Mouse (Mus musculus) lung, postnatal 36 days (tissue): ENCODE measurements at regions not wholly inside any gene's neighbourhood (a gene's known extent, or its start where the extent isn't known, plus 50 kb on each side); places are given as distances from the start of the nearest gene placed in this dataset.

Source experiments
- DNase-seq: peaks from one replicate; pipeline ENCODE4 v3.0.0; 2022; ENCODE audit warnings: mixed read lengths

GRCm38 (mm10) chr12:59970775-59971174 is 751.2 kb upstream of the Fbxo33 start:
- DNase-seq, result no peak

DNA sequence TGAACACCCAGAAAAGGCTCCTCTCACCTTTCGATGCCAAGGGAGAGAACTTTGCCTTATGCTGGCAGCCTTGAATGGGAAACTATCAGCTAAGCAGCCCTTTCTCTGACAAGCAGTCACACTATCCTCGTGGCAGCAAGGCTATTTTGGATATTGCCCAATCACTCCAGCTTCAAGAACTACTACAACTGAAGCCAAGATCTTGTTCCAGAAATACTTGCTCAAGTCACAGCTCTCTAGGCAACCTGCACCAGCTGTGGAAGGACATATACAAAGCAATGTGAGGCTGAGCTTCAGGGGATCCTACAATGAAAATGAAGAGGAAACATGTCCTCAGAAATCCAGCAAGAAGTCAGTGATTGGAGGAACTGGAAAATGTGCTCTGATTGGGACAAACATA is 750.4 kb upstream of the Fbxo33 start:
- peak; percentile 31 for DNase-seq

GRCm38 (mm10) chr12:59967241-59967640 is 747.7 kb upstream of the Fbxo33 start:
- DNase-seq, result no peak

DNA sequence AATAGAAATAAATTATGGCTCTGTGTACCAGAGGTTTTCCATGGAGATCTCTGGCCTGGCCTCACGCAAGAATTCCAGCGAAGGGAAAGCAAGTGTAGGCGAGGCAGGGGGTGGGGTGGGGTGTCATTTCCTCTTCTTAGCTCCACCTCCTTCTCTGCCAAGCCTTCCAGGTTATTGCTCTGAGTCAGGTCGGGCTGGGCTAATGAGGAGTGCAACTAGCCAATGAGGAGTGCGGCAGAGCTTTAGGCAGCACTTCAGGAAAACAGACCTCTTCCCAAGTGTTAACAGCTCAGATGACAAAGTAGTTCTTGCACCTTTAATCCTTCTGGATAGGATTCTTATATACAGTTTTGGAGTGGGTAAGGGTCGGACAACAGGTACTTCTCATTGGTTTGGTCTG is 741.6 kb upstream of the Fbxo33 start:
- no peak for DNase-seq

DNA sequence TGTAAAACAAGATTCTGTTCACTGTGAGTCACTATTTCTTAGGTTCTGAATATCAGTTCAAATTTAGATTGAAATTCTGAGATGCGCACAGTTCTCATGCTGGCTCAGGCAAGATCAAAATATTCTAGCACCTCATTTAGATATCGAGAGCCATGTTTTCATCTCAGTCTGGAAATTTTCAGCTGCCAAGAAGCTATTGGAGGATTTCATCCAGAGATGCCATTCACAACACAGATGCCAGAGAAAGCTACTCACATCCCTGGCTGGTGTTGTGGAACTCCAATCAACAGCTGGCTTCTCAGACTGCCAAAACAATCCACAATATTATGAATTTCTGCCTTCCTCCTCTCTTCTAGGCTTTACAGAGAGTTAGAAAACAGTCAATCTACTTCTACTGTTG is 712.9 kb upstream of the Fbxo33 start:
- DNase-seq, result peak; percentile 3

GRCm38 (mm10) chr12:59925071-59925470 is 705.5 kb upstream of the Fbxo33 start:
- DNase-seq, result no peak

DNA sequence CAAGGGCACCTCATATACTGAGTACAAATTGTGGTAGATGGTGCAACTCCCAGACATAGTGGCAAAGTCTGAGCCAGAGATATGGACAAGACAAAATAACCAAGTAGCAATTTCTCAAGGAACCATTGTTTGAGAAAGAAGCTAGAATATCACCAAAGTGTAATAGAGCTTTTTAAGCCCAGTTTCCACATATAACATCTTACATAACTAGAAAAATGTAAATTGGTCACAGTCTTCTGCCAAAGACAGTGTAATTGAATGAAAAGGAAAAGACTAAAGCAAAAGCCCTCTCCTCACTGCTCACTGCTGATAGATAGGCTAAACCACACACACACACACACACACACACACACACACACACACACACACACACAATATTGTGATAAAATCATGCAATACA is 679.4 kb upstream of the Fbxo33 start:
- DNase-seq, result no peak

DNA sequence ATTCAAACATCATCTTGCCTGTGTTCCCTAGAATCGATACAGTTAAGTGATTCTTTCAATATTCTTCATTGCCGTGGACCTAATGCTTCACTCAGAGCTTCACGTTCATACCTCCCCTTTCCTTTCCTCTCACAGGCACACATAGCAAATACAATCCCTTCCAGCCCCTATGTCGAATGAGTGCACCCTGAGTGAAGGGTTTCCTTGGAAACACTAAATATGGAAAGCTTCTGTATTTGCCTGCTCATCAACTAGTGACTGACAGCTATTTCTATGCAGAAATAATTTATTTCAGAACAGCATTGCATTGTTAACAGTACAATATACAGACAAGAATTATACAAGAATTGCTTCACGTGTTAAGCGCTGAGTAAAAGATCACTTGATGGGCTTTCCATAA is 671.4 kb upstream of the Fbxo33 start:
- DNase-seq, result no peak
